Mouse (Mus musculus) limb, embryonic 13.5 days (tissue): ENCODE measurements around the gene Btbd35f17. TPM values are rescaled to one million over a fixed set of nuclear protein-coding genes. Genes with fewer than 3 reads are reported as not detected.
"Not testable (repeated sequence)": the region's sequence is repeated elsewhere in the genome, so short reads cannot be mapped to it uniquely, and the experiment has no call there.

Experiments
- ATAC-seq: fragments of 200-750 bp; cut with Nextera tagmentation; 2 replicates; pipeline ENCODE4 v1.8.0; 2017; ENCODE audit warnings: low read depth, moderate number of reproducible peaks, moderate TSS enrichment; ENCODE audit not compliant: low FRiP score
- H3K27ac ChIP-seq: fragments of 300-500 bp; sonication (generic); 2 replicates; pipeline ENCODE4 v1.5.1; 2015; ENCODE audit warnings: inconsistent platforms, mild to moderate bottlenecking, moderate library complexity
- H3K27me3 ChIP-seq: fragments of 300-500 bp; sonication (generic); 2 replicates; pipeline ENCODE4 v1.6.1; 2015; ENCODE audit warnings: mild to moderate bottlenecking, inconsistent platforms
- H3K36me3 ChIP-seq: fragments of 300-500 bp; sonication (generic); 2 replicates; pipeline ENCODE4 v1.6.1; 2015; ENCODE audit warnings: inconsistent platforms, mild to moderate bottlenecking, moderate library complexity
- H3K4me1 ChIP-seq: fragments of 300-500 bp; sonication (generic); 2 replicates; pipeline ENCODE4 v1.6.1; 2015; ENCODE audit warnings: inconsistent platforms
- H3K4me2 ChIP-seq: fragments of 300-500 bp; sonication (generic); replicated peaks from 2 replicates; pipeline ENCODE4 v1.6.1; 2015; ENCODE audit warnings: inconsistent platforms, mild to moderate bottlenecking, moderate library complexity
- H3K4me3 ChIP-seq: fragments of 300-500 bp; sonication (generic); 2 replicates; pipeline ENCODE4 v1.5.1; 2015; ENCODE audit warnings: moderate library complexity, mild to moderate bottlenecking, inconsistent platforms
- H3K9ac ChIP-seq: fragments of 300-500 bp; sonication (generic); 2 replicates; pipeline ENCODE4 v1.6.1; 2015; ENCODE audit warnings: mild to moderate bottlenecking, inconsistent platforms
- H3K9me3 ChIP-seq: fragments of 300-500 bp; sonication (generic); 2 replicates; pipeline ENCODE4 v1.6.1; 2016; ENCODE audit warnings: inconsistent platforms
- WGBS: fragments of 180-500 bp; shearing (Covaris S2); methylation state at CpG from one replicate; pipeline ENCODE4 v1.1.7; 2015; 5-methylcytosine and 5-hydroxymethylcytosine counted together
- polyA plus RNA-seq: library from polyadenylated mRNA; unstranded; fragments of >200 nt; fragmentation: Nextera tagmentation; extraction: Ambion mirVana; gene quantifications from 2 replicates; pipeline ENCODE4 v1.2.1, GENCODE M21; 2015

Btbd35f17 gene
- not detected in 2 replicates for polyA plus RNA-seq

- not testable (repeated sequence) for H3K4me3 ChIP-seq, H3K27ac ChIP-seq, H3K27me3 ChIP-seq, H3K4me2 ChIP-seq, ATAC-seq, H3K36me3 ChIP-seq, H3K9me3 ChIP-seq, H3K9ac ChIP-seq, H3K4me1 ChIP-seq
- WGBS: 73% methylated on average over 2 of the region's 4 CpGs
Observed at GRCm38 (mm10) chrX:4370336-4370735, at the start of gene Btbd35f17. Btbd35f17 (plus strand) TSS chrX:4370636.

Other genes with a start within 250 kb of the Btbd35f17 start
- not detected in 2 replicates for gene Btbd35f28, start 174.1 kb upstream of the Btbd35f17 start, polyA plus RNA-seq
- not detected in 2 replicates for gene Btbd35f20, start 79.4 kb upstream of the Btbd35f17 start, polyA plus RNA-seq